Mouse (Mus musculus) liver, postnatal 0 days (tissue): ENCODE measurements around the gene Gm3095. TPM values are rescaled to one million over a fixed set of nuclear protein-coding genes. Genes with fewer than 3 reads are reported as not detected.
"Not testable (repeated sequence)": the region's sequence is repeated elsewhere in the genome, so short reads cannot be mapped to it uniquely, and the experiment has no call there.

ENCODE experiments used
- ATAC-seq: fragments of 200-750 bp; cut with Nextera tagmentation; 2 replicates; pipeline ENCODE4 v1.8.0; 2017; ENCODE audit warnings: mild to moderate bottlenecking, moderate library complexity
- DNase-seq: peaks from one replicate; pipeline ENCODE4 v3.0.0-alpha.2; 2016
- H3K27ac ChIP-seq: fragments of 300-500 bp; sonication (generic); 2 replicates; pipeline ENCODE4 v1.5.1; 2014; ENCODE audit warnings: antibody characterized with exemption, moderate library complexity, mild to moderate bottlenecking, low read depth
- H3K27me3 ChIP-seq: fragments of 300-500 bp; sonication (generic); 2 replicates; pipeline ENCODE4 v1.6.1; 2014; ENCODE audit warnings: low read length, control low read depth, mixed read lengths; ENCODE audit not compliant: insufficient read depth
- H3K36me3 ChIP-seq: fragments of 300-500 bp; sonication (generic); replicated peaks from 2 replicates; pipeline ENCODE4 v1.6.1; 2014; ENCODE audit warnings: mild to moderate bottlenecking, control low read depth, low read length, moderate library complexity, mixed read lengths; ENCODE audit not compliant: insufficient read depth
- H3K4me1 ChIP-seq: fragments of 300-500 bp; sonication (generic); 2 replicates; pipeline ENCODE4 v1.6.1; 2014; ENCODE audit warnings: antibody characterized with exemption, mild to moderate bottlenecking, control low read depth; ENCODE audit not compliant: insufficient read depth
- H3K4me2 ChIP-seq: fragments of 300-500 bp; sonication (generic); 2 replicates; pipeline ENCODE4 v1.6.1; 2014; ENCODE audit warnings: low read depth, mild to moderate bottlenecking, low read length, moderate library complexity, mixed read lengths
- H3K4me3 ChIP-seq: fragments of 300-500 bp; sonication (generic); 2 replicates; pipeline ENCODE4 v1.5.1; 2014; ENCODE audit warnings: low read depth, low read length
- H3K9ac ChIP-seq: fragments of 300-500 bp; sonication (generic); replicated peaks from 2 replicates; pipeline ENCODE4 v1.6.1; 2014; ENCODE audit warnings: mild to moderate bottlenecking, moderate library complexity
- H3K9me3 ChIP-seq: fragments of 300-500 bp; sonication (generic); 2 replicates; pipeline ENCODE4 v1.6.1; 2016; ENCODE audit warnings: mild to moderate bottlenecking, control low read depth, low read length, mixed read lengths
- WGBS: fragments of 180-500 bp; shearing (Covaris S2); extraction: QIAGEN DNeasy Blood & Tissue Kit; methylation state at CpG from one replicate; pipeline ENCODE4 v1.1.7; 2014; ENCODE audit not compliant: insufficient replicate concordance; 5-methylcytosine and 5-hydroxymethylcytosine counted together
- polyA plus RNA-seq: library from polyadenylated mRNA; unstranded; fragments of >200 nt; fragmentation: Nextera tagmentation; extraction: Ambion mirVana; gene quantifications from 2 replicates; pipeline ENCODE4 v1.2.1, GENCODE M21; 2015

Gm3095 gene
- not detected in 2 replicates for polyA plus RNA-seq

DNA sequence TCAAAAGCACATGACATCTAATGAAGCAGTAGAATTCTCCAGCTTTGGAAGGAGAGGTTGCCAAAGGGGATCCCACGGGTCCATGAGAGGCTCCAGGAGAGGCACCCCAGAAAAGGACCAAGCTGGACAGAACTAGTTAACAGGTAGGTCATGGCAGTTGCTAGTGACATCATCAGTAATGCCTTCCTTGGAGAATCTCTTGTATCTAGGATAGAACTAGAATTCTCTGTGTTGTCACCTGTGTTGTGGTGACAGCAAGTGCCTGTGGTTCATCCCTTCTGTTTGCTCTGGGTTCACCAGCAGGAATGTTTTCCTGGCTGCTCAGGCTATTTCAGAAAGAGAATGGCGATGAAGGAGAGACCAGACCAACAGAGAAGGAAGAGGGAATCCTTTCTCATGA, at the start of gene Gm3095:
Gene Gm3095, plus strand, starts transcription at position 301 of the 400 bp plus-strand sequence.
- H3K4me2 ChIP-seq, H3K9ac ChIP-seq, H3K36me3 ChIP-seq, H3K27ac ChIP-seq, DNase-seq, H3K4me3 ChIP-seq, H3K9me3 ChIP-seq, H3K4me1 ChIP-seq, H3K27me3 ChIP-seq, ATAC-seq: not testable (repeated sequence)
- no CpG with 5 or more reads among the region's 2 CpGs for WGBS

DNA sequence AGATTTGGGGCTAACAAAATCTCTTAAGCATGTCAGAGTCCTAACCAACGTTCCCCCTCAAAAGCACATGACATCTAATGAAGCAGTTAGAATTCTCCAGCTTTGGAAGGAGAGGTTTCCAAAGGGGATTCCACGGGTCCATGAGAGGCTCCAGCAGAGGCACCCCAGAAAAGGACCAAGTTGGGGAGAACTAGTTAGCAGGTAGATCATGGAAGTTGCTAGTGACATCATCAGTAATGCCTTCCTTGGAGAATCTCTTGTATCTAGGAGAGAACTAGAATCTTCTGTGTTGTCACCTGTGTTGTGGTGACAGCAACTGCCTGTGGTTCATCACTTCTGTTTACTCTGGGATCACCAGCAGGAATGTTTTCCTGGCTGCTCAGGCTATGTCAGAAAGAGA, 31.9 kb upstream of the Gm3095 start, which contains the start of gene Gm3029:
Gene Gm3029, plus strand, starts transcription at position 301 of the 400 bp plus-strand sequence.
- H3K9me3 ChIP-seq, H3K9ac ChIP-seq, H3K27ac ChIP-seq, H3K4me2 ChIP-seq, H3K36me3 ChIP-seq, ATAC-seq, H3K4me1 ChIP-seq, H3K4me3 ChIP-seq, H3K27me3 ChIP-seq, DNase-seq: not testable (repeated sequence)
- WGBS = no CpG with 5 or more reads among the region's 2 CpGs

DNA sequence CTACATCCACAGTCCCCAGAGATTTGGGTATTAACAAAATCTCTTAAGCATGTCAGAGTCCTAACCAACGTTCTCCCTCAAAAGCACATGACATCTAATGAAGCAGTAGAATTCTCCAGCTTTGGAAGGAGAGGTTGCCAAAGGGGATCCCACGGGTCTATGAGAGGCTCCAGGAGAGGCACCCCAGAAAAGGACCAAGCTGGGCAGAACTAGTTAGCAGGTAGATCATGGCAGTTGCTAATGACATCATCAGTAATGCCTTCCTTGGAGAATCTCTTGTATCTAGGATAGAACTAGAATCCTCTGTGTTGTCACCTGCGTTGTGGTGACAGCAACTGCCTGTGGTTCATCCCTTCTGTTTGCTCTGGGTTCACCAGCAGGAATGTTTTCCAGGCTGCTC, 34.7 kb downstream of the Gm3095 start, which contains the start of gene Gm3099:
Gene Gm3099, plus strand, starts transcription at position 301 of the 400 bp plus-strand sequence.
- not testable (repeated sequence) for H3K27ac ChIP-seq, ATAC-seq, H3K9me3 ChIP-seq, H3K27me3 ChIP-seq, H3K4me1 ChIP-seq, DNase-seq, H3K36me3 ChIP-seq, H3K4me3 ChIP-seq, H3K9ac ChIP-seq, H3K4me2 ChIP-seq
- WGBS = no CpG with 5 or more reads among the region's 3 CpGs

Other genes with a start within 250 kb of the Gm3095 start
- not detected in 2 replicates for gene Gm3002, start 153.5 kb upstream of the Gm3095 start, polyA plus RNA-seq
- gene Gm3033, start 117.3 kb upstream of the Gm3095 start, polyA plus RNA-seq = not detected in 2 replicates
- not detected in 2 replicates for gene Gm2916, start 79.4 kb upstream of the Gm3095 start, polyA plus RNA-seq
- not detected in 2 replicates for gene Gm3029, start 31.8 kb upstream of the Gm3095 start, polyA plus RNA-seq
- gene Gm3099, start 34.8 kb downstream of the Gm3095 start, polyA plus RNA-seq = not detected in 2 replicates
- gene Gm5796, start 60.4 kb downstream of the Gm3095 start, polyA plus RNA-seq = not detected in 2 replicates
- gene Gm3115, start 120.6 kb downstream of the Gm3095 start, polyA plus RNA-seq = not detected in 2 replicates
- not detected in 2 replicates for gene Gm8108, start 147.0 kb downstream of the Gm3095 start, polyA plus RNA-seq
- not detected in 2 replicates for gene Gm3127, start 201.5 kb downstream of the Gm3095 start, polyA plus RNA-seq
- not detected in 2 replicates for gene Gm2974, start 219.0 kb downstream of the Gm3095 start, polyA plus RNA-seq